Mouse (Mus musculus): Measurements from ENCODE around the gene Cd59a. TPM values are rescaled to one million over a fixed set of nuclear protein-coding genes. Genes with fewer than 3 reads are reported as not detected.
"Not testable (repeated sequence)": the region's sequence is repeated elsewhere in the genome, so short reads cannot be mapped to it uniquely, and the experiment has no call there.

Gene Cd59a
- polyA plus RNA-seq, 1 experiment from 2014 or later, result 31.7 TPM

DNA sequence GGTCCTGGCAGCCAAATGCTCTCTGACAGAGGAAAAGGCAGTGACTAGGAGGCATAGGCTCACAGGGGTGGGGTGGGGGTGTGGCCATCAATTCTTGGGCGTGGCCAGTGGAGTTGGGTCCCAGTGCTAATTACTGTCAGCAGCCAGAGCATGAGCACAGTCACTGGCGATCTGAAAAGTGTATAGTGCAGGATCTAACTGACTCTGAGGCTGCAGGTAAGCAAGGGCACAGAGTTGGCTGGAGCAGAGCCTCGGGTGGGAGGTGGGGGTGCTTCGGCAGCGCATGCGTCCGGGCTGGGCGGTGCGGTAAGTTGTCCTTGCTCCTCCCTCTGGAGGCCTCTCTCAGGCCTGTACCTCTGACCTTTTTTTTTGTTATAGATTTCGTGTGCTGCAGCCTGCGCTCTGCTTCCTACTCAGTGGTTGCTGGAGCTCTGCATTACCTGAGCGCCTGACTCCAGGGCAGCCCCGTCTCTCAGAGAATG lies 25.9 kb upstream of the Cd59a start, which contains the start of gene Cd59b:
Gene Cd59b, plus strand, starts transcription at position 146 of the 482 bp plus-strand sequence.
- Histone ChIP-seq H3K4me3 (ENCODE audit: low read depth, low read length) (peak within 1 kb of the TSS; percentile 33), H3K27me3 (ENCODE audit: control insufficient read depth, insufficient read depth, low read length) (no peaks in the 10 kb centered on the region), H3K4me1 (replicated peaks; ENCODE audit: control insufficient read depth, insufficient read depth, low read length) (no peaks in the 10 kb centered on the region), H3K4me2 (replicated peaks; ENCODE audit: low read depth, low read length) (peak within 1 kb of the TSS; percentile 48), H3K36me3 (ENCODE audit: control insufficient read depth, insufficient read depth, low read length) (no peaks in the 10 kb centered on the region), H3K9ac (ENCODE audit: low read depth, low read length) (no peak within 1 kb of the TSS), H3K27ac (ENCODE audit: low read depth, low read length) (no peak within 1 kb of the TSS), H3K9me3 (ENCODE audit: control insufficient read depth, low read length) (no peaks in the 10 kb centered on the region)
- WGBS, result 4% methylated on average over 13 of the region's 13 CpGs
- ATAC-seq (ENCODE audit: low FRiP score), result peak; percentile 87
- DNase-seq (ENCODE audit: low spot score), result peak; percentile 73

DNA sequence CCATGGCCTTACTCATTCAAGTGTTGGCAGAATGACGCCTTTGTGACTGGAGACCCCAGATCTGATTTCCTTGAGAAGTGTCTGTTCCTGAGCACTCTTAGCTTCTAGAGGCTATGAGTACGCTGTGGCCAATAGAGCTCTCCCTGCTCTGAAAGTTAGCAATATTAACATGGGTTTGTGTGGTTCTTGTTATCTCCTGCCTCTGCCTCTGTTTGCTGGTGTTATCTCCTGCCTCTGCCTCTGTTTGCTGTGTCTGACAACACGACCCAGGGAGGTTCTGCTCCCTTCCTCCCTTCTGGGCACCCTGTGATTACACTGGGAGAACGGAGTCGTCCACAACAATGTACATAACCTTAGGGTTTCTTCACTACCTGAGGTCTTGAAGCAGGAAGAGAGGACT lies 17.3 kb upstream of the Cd59a start:
- not testable (repeated sequence) for H3K36me3 ChIP-seq (ENCODE audit: control insufficient read depth, insufficient read depth, low read length); H3K4me3 ChIP-seq (ENCODE audit: low read depth, low read length); H3K4me1 ChIP-seq (replicated peaks; ENCODE audit: control insufficient read depth, insufficient read depth, low read length); H3K27ac ChIP-seq (ENCODE audit: low read depth, low read length); H3K9me3 ChIP-seq (ENCODE audit: control insufficient read depth, low read length); ATAC-seq (ENCODE audit: low FRiP score); H3K4me2 ChIP-seq (replicated peaks; ENCODE audit: low read depth, low read length); DNase-seq (ENCODE audit: low spot score); H3K27me3 ChIP-seq (ENCODE audit: control insufficient read depth, insufficient read depth, low read length); H3K9ac ChIP-seq (ENCODE audit: low read depth, low read length)
- 78% methylated on average over 5 of the region's 5 CpGs for WGBS

DNA sequence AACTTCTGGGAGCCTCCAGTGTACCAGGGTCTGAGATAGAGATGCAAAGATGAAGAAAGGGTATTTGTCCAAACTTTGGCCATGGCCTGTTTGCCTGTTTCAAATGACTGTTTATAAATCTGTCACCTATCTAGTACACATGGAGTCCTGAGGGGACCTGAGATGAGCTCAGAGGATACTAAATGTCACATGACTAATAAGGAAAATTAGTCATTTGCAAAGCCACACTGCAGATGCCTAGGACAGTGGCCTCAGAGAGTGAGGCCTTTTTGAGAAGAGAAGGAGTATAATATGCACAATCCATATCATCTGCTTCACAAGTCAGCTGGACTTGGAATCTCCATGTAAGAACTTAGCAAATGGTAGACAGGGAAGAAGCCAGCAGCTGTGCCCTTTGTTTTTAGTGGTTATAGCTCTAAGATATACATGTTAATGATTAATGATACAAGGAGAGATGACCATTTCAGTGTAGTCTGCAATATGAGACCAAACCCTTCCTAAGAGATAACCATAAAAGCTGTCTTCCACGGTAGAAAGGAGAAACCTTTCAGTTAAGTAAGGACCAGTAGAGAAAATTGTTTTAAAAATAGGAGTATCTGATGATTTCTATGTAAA lies 14.1 kb upstream of the Cd59a start:
- not testable (repeated sequence) for H3K4me2 ChIP-seq (replicated peaks; ENCODE audit: low read depth, low read length); H3K9ac ChIP-seq (ENCODE audit: low read depth, low read length); H3K27me3 ChIP-seq (ENCODE audit: control insufficient read depth, insufficient read depth, low read length); H3K9me3 ChIP-seq (ENCODE audit: control insufficient read depth, low read length); ATAC-seq (ENCODE audit: low FRiP score); H3K4me1 ChIP-seq (replicated peaks; ENCODE audit: control insufficient read depth, insufficient read depth, low read length); H3K4me3 ChIP-seq (ENCODE audit: low read depth, low read length); H3K36me3 ChIP-seq (ENCODE audit: control insufficient read depth, insufficient read depth, low read length); DNase-seq (ENCODE audit: low spot score); H3K27ac ChIP-seq (ENCODE audit: low read depth, low read length)
- WGBS, result no CpG with 5 or more reads among the region's 1 CpGs

DNA sequence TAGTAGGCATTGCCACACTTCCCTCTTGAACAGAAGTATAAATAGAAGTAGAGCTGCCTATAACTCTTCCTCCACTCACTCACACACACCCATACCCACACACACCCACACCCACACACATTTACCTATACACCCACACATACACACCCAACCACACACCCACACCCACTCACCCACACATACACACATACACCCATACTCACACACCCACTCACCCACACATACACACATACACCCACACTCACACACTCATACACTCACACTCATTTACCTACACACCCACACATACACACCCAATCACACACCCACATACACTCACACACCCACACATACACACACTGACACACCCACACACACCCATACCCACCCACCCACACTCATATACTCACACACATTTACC lies 13.1 kb upstream of the Cd59a start:
- Histone ChIP-seq H3K4me3 (ENCODE audit: low read depth, low read length) (no peak overlapping the region), H3K36me3 (ENCODE audit: control insufficient read depth, insufficient read depth, low read length) (no peaks in the 10 kb centered on the region), H3K27me3 (ENCODE audit: control insufficient read depth, insufficient read depth, low read length) (no peaks in the 10 kb centered on the region), H3K9ac (ENCODE audit: low read depth, low read length) (no peak overlapping the region), H3K27ac (ENCODE audit: low read depth, low read length) (no peak overlapping the region), H3K4me1 (replicated peaks; ENCODE audit: control insufficient read depth, insufficient read depth, low read length) (no peaks in the 10 kb centered on the region), H3K4me2 (replicated peaks; ENCODE audit: low read depth, low read length) (no peak overlapping the region), H3K9me3 (ENCODE audit: control insufficient read depth, low read length) (no peaks in the 10 kb centered on the region)
- DNase-seq (ENCODE audit: low spot score) (no peak), ATAC-seq (ENCODE audit: low FRiP score) (no peak)

DNA sequence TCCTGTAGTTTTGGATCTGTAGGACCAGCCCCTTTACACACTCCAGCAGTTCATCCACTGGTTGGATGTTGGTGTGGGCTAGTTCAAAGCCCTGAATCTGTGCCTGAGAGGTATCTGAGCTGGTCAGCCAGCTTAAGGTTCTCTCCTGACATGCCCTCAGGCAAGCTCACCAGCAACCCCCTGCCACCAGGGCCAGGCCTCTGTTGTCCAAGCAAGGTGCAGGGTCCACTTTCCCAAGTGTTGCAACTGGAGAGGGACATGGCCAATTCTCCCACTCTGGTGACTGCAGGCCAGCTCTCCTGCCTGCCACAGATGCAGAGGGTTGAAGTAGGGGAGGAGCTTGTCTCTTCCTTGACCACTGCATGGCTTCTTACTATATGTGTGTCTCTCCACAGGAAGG lies 11.6 kb upstream of the Cd59a start:
- H3K4me3 ChIP-seq (ENCODE audit: low read depth, low read length); H3K9me3 ChIP-seq (ENCODE audit: control insufficient read depth, low read length); H3K27ac ChIP-seq (ENCODE audit: low read depth, low read length); DNase-seq (ENCODE audit: low spot score); ATAC-seq (ENCODE audit: low FRiP score); H3K4me1 ChIP-seq (replicated peaks; ENCODE audit: control insufficient read depth, insufficient read depth, low read length); H3K9ac ChIP-seq (ENCODE audit: low read depth, low read length); H3K27me3 ChIP-seq (ENCODE audit: control insufficient read depth, insufficient read depth, low read length); H3K36me3 ChIP-seq (ENCODE audit: control insufficient read depth, insufficient read depth, low read length); H3K4me2 ChIP-seq (replicated peaks; ENCODE audit: low read depth, low read length): not testable (repeated sequence)

DNA sequence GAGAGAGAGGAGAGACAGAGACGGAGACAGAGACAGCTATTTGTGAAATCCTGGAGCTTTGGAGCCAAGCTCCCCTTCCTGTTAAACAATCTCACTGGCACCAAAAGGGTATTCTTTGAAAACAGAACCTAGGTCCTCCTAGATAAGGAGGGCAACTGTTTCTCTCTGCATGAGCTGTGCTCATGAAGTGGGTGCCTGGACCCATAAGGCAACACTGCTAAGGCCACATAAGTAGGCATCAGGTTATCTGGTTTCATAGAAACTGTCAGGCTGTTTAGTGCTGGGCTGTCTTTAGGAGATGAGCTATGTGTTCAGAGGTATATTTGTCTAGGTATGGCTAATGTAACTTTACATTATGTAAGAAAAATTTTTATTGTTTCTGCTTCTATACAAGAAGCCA lies 8.0 kb upstream of the Cd59a start:
- not testable (repeated sequence) for ATAC-seq (ENCODE audit: low FRiP score); H3K9ac ChIP-seq (ENCODE audit: low read depth, low read length); H3K4me2 ChIP-seq (replicated peaks; ENCODE audit: low read depth, low read length); DNase-seq (ENCODE audit: low spot score); H3K36me3 ChIP-seq (ENCODE audit: control insufficient read depth, insufficient read depth, low read length); H3K4me3 ChIP-seq (ENCODE audit: low read depth, low read length); H3K4me1 ChIP-seq (replicated peaks; ENCODE audit: control insufficient read depth, insufficient read depth, low read length); H3K9me3 ChIP-seq (ENCODE audit: control insufficient read depth, low read length); H3K27ac ChIP-seq (ENCODE audit: low read depth, low read length); H3K27me3 ChIP-seq (ENCODE audit: control insufficient read depth, insufficient read depth, low read length)
- 87% methylated on average over 1 of the region's 1 CpGs for WGBS

DNA sequence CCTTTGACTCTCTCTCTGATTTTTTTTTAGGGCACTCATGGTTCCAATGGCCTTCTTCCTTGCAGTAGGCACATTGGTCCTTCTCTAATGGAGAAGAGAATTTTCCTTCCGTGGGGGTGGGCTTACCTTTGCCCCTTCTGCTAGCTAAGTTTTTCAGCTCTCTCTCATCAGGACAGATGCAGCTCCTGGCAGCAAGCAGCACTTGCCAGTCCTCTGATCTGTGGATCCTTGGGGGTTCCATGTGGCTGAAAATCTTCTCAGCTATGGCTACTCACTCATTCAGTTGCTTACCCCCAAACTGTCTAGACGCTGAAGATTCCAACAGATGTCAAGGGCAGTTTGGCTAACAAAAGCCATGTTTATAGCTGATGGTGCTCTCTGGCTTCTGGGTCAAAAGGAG lies 2.3 kb upstream of the Cd59a start:
- Histone ChIP-seq H3K27ac (ENCODE audit: low read depth, low read length) (no peak overlapping the region), H3K9ac (ENCODE audit: low read depth, low read length) (no peak overlapping the region), H3K4me1 (replicated peaks; ENCODE audit: control insufficient read depth, insufficient read depth, low read length) (peaks cover 5% of the 10 kb centered on the region; the same call in 1 of the 2 replicates), H3K9me3 (ENCODE audit: control insufficient read depth, low read length) (no peaks in the 10 kb centered on the region), H3K27me3 (ENCODE audit: control insufficient read depth, insufficient read depth, low read length) (no peaks in the 10 kb centered on the region), H3K4me2 (replicated peaks; ENCODE audit: low read depth, low read length) (no peak overlapping the region), H3K36me3 (ENCODE audit: control insufficient read depth, insufficient read depth, low read length) (no peaks in the 10 kb centered on the region), H3K4me3 (ENCODE audit: low read depth, low read length) (no peak overlapping the region)
- DNase-seq (ENCODE audit: low spot score), result no peak
- WGBS, result 88% methylated on average over 2 of the region's 2 CpGs
- ATAC-seq (ENCODE audit: low FRiP score), result no peak

DNA sequence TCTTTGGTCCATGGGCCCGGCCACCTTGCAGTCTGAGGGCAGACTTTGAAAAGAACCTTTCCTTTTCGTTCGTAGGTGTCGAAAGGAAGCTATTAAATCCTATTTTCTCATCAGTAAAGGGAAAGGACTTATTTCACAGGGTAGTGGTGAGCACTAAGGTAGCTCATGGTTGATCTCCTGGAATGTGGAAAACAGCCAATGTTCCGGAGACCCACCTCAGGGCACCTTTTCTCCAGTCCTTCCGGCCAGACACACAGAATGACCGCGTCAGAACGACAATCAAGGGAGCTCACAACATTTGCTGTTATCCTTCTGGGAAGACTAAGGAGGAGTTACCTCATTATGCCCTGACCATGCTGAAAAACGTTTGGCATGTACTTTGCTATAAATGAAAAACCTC lies 655 bp downstream of the Cd59a start:
- Histone ChIP-seq H3K4me3 (ENCODE audit: low read depth, low read length) (peak overlapping the region; percentile 43), H3K36me3 (ENCODE audit: control insufficient read depth, insufficient read depth, low read length) (no peaks in the 10 kb centered on the region), H3K9ac (ENCODE audit: low read depth, low read length) (peak overlapping the region; percentile 70), H3K4me2 (replicated peaks; ENCODE audit: low read depth, low read length) (peak overlapping the region; percentile 58), H3K9me3 (ENCODE audit: control insufficient read depth, low read length) (no peaks in the 10 kb centered on the region), H3K27ac (ENCODE audit: low read depth, low read length) (peak overlapping the region; percentile 72), H3K4me1 (replicated peaks; ENCODE audit: control insufficient read depth, insufficient read depth, low read length) (peaks cover 5% of the 10 kb centered on the region; the same call in 1 of the 2 replicates), H3K27me3 (ENCODE audit: control insufficient read depth, insufficient read depth, low read length) (no peaks in the 10 kb centered on the region)
- 49% methylated on average over 10 of the region's 10 CpGs for WGBS
- ATAC-seq (ENCODE audit: low FRiP score) (no peak), DNase-seq (ENCODE audit: low spot score) (no peak)

DNA sequence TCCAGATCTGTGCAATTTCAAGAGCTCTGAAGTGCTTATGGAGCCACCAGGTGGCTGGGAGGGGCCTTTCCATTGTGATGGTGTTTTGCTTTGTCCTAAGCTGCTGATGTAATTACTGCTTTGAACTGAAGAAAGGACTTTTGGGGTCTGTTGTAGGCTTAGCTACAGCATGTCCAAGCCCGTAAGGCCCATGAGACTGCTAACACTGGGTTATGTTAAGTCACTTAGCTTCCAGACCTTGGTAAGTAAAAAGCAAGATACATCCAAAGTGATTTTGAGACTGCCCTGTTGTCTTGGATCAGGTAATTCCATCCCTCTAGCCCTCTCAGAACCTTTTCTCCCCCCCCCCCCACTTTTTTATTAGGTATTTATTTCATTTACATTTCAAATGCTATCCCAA lies 1.2 kb downstream of the Cd59a start:
- H3K4me3 ChIP-seq (ENCODE audit: low read depth, low read length); H3K27me3 ChIP-seq (ENCODE audit: control insufficient read depth, insufficient read depth, low read length); H3K4me1 ChIP-seq (replicated peaks; ENCODE audit: control insufficient read depth, insufficient read depth, low read length); H3K9ac ChIP-seq (ENCODE audit: low read depth, low read length); H3K4me2 ChIP-seq (replicated peaks; ENCODE audit: low read depth, low read length); DNase-seq (ENCODE audit: low spot score); H3K36me3 ChIP-seq (ENCODE audit: control insufficient read depth, insufficient read depth, low read length); H3K9me3 ChIP-seq (ENCODE audit: control insufficient read depth, low read length); H3K27ac ChIP-seq (ENCODE audit: low read depth, low read length): not testable (repeated sequence)
- ATAC-seq (ENCODE audit: low FRiP score), result peak; percentile 30; the same call in 1 of the 2 replicates
- WGBS, result 62% methylated on average over 1 of the region's 1 CpGs

Measured in hindbrain, embryonic 11.5 days (tissue).